In the genomic region with DNA sequence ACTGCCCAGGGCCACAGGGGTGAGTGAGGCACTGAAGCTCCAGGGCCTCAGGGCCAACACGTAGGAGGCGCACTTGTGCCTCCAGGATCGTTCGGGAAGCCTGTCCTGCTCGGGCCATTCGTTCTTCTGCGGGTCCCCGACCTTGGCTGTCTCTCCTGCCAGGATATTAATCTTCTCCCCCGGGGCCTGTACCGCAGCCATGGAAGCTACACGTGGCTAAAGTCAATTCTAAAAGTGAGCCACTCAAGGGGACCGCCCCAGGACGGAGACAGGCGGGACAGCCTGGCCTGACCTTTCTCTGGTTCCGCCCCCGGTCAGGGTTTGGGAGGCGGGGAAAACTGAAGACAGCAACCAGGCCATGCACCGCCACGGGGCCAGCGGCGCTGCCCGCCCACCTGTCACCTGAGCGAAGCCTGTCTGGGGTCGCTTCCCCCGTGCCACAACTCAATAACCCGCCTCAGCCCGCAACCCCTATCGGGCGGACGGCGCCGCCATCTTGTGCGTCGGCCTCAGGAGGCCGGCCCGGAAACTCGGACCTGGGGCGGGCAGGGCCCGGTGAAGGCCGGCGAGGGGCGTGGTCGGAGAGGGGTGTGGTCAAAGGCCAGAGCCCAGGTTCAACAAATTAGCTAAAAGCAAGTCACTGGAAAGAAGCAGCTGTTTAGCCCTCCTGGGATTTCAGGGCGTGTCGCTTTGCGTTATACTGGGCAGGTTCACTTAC, we compare ENCODE assay signal across 8 mouse cellular contexts. TPM values are rescaled to one million over a fixed set of nuclear protein-coding genes. Genes with fewer than 3 reads are reported as not detected.
DNase-seq lines count a peak whose midpoint lies in the region.

Gene Ubiad1, minus strand, starts transcription at position 522 of the 718 bp plus-strand sequence.

- intact Hi-C loops in gastrocnemius, postnatal 14 days (cut with DNase I; ENCODE audit: low total_unique reads) = no loop called here
- intact Hi-C loops in left cerebral cortex, postnatal 25 days (cut with DNase I) = no loop called here

- DNase-seq in adrenal gland, adult (ENCODE audit: inconsistent age in 2 of 2, low spot score in 1 of 2) = peak; percentile 92 to 97
- peak; percentile 91 for DNase-seq in embryo, embryonic 10 days (ENCODE audit: low spot score)
- DNase-seq in gastrocnemius, postnatal 14 days = peak; percentile 88
- peak; percentile 86 for DNase-seq in induced T-regulatory cell, adult 2 months (ENCODE audit: low read depth)
- peak; percentile 68 to 70 for DNase-seq in left cerebral cortex, postnatal 25 days (ENCODE audit: low spot score in 2 of 2)
- peak; percentile 80 for DNase-seq in mesoderm, embryonic 11.5 days (ENCODE audit: low read depth, low spot score)
- DNase-seq in right cerebral cortex, postnatal 25 days = peak; percentile 80
- DNase-seq in urinary bladder, postnatal 4 days (ENCODE audit: low spot score in 2 of 2) = peak; percentile 81 to 90

RNA-seq across cellular contexts. Expression of gene Ubiad1, which starts in this region (rescaled TPM):
- total RNA-seq in gastrocnemius, postnatal 14 days (2021) = 10 to 100 TPM in 1 of 2 experiments, 1 to 10 TPM in 1; 8.4 to 10.1 TPM
- total RNA-seq in left cerebral cortex, postnatal 25 days (2021) = 1 to 10 TPM; 8.9 to 9.1 TPM

Comparison
In these comparisons a context has a peak if more than half of its experiments do, and no peak if none do; other contexts are left out.
1. Peak in every context shown above with its lines: DNase-seq.